ENCODE assay signal across 8 mouse cellular contexts in genomic region chr3:95041625-95042024, GRCm38 (mm10). TPM values are rescaled to one million over a fixed set of nuclear protein-coding genes. Genes with fewer than 3 reads are reported as not detected.
A peak's percentile ranks its signal among the peaks of the same experiment; 100 is the strongest.
DNase-seq lines count a peak whose midpoint lies in the region; ATAC-seq and TF ChIP-seq lines count a peak whose summit lies in the region.

No protein-coding gene starts in this region.

- peak overlapping the region; percentile 77 for H3K9ac ChIP-seq in limb, embryonic 14.5 days (ENCODE audit: low read depth, low read length, severe bottlenecking)
- H3K9ac ChIP-seq in stomach, postnatal 0 days (ENCODE audit: low read length), result peak overlapping the region; percentile 93

- no peak for DNase-seq in spleen, adult 2 months (ENCODE audit: low read depth in 1 of 2, low spot score in 2 of 2)
- DNase-seq in spleen, postnatal 14 days (ENCODE audit: low spot score in 2 of 2), result no peak
- no peak for DNase-seq in limb, embryonic 14.5 days (ENCODE audit: low spot score)
- DNase-seq in stomach, postnatal 0 days (ENCODE audit: low spot score), result no peak
- no peak for DNase-seq in adrenal gland, postnatal 25 days
- no peak for DNase-seq in kidney, postnatal 25 days

- TF ChIP-seq CTCF in spleen, adult 2 months (IDR thresholded peaks at IDR 0.05; ENCODE audit: extremely low read depth, insufficient read depth, insufficient read length, insufficient replicate concordance), result no peak
- TF ChIP-seq CTCF in stomach, postnatal 0 days (IDR thresholded peaks at IDR 0.05; ENCODE audit: low read depth), result no peak

- peak overlapping the region; percentile 68 for H3K4me2 ChIP-seq in limb, embryonic 14.5 days (replicated peaks; ENCODE audit: low read depth, low read length, severe bottlenecking)
- H3K4me2 ChIP-seq in stomach, postnatal 0 days (replicated peaks; ENCODE audit: low read depth), result peak overlapping the region; percentile 59

- no peak overlapping the region for H3K27ac ChIP-seq in spleen, adult 2 months (ENCODE audit: insufficient read depth, low read length)
- no peak overlapping the region for H3K27ac ChIP-seq in limb, embryonic 14.5 days (replicated peaks; ENCODE audit: low read depth, low read length)
- no peak overlapping the region for H3K27ac ChIP-seq in stomach, postnatal 0 days (replicated peaks)

- WGBS in spleen, adult 2 months, result 23% methylated on average over 3 of the region's 3 CpGs
- WGBS in limb, embryonic 14.5 days, result 7% methylated on average over 3 of the region's 3 CpGs
- WGBS in stomach, postnatal 0 days, result 12% methylated on average over 3 of the region's 3 CpGs

- peaks cover 51% of the 10 kb centered on the region for H3K4me1 ChIP-seq in erythroblast, embryonic 14.5 days (ENCODE audit: control insufficient read depth)
- H3K4me1 ChIP-seq in spleen, adult 2 months (ENCODE audit: control insufficient read depth, insufficient read depth, insufficient read length), result peaks cover 4% of the 10 kb centered on the region; the same call in 1 of the 2 replicates
- peaks cover 6% of the 10 kb centered on the region; the same call in 1 of the 2 replicates for H3K4me1 ChIP-seq in limb, embryonic 14.5 days (ENCODE audit: control insufficient read depth, insufficient read depth, low read length)
- H3K4me1 ChIP-seq in stomach, postnatal 0 days (replicated peaks; ENCODE audit: control insufficient read depth, insufficient read depth), result 0 out of 2 replicates have a peak, but pooled peaks cover 3% of the 10 kb centered on the region

- ATAC-seq in erythroblast, adult 5-6 weeks (replicated peaks; ENCODE audit: low FRiP score, poor library complexity, severe bottlenecking), result no peak
- no peak for ATAC-seq in limb, embryonic 14.5 days (ENCODE audit: low FRiP score, low read depth)
- ATAC-seq in stomach, postnatal 0 days (ENCODE audit: low FRiP score, low TSS enrichment), result no peak

- H3K4me3 ChIP-seq in erythroblast, embryonic 14.5 days (replicated peaks), result peak overlapping the region; percentile 81
- H3K4me3 ChIP-seq in spleen, adult 2 months (ENCODE audit: extremely low read depth, insufficient read depth, insufficient read length), result peak overlapping the region; percentile 75
- peak overlapping the region; percentile 75 for H3K4me3 ChIP-seq in limb, embryonic 14.5 days (replicated peaks; ENCODE audit: low read length)
- peak overlapping the region; percentile 83 for H3K4me3 ChIP-seq in stomach, postnatal 0 days (ENCODE audit: low read depth, low read length)

- H3K36me3 ChIP-seq in erythroblast, embryonic 14.5 days (ENCODE audit: control insufficient read depth), result peaks cover 39% of the 10 kb centered on the region
- H3K36me3 ChIP-seq in spleen, adult 2 months (ENCODE audit: control insufficient read depth, insufficient read depth, low read length), result peaks cover 3% of the 10 kb centered on the region; the same call in 1 of the 2 replicates
- peaks cover 10% of the 10 kb centered on the region for H3K36me3 ChIP-seq in limb, embryonic 14.5 days (ENCODE audit: control insufficient read depth, insufficient read depth, low read length)
- no peaks in the 10 kb centered on the region for H3K36me3 ChIP-seq in stomach, postnatal 0 days (ENCODE audit: control insufficient read depth, insufficient read depth, low read length)

- H3K27me3 ChIP-seq in erythroblast, embryonic 14.5 days (ENCODE audit: control insufficient read depth), result no peaks in the 10 kb centered on the region
- no peaks in the 10 kb centered on the region for H3K27me3 ChIP-seq in spleen, adult 2 months (ENCODE audit: control insufficient read depth, insufficient read depth, low read length)
- no peaks in the 10 kb centered on the region for H3K27me3 ChIP-seq in limb, embryonic 14.5 days (ENCODE audit: control insufficient read depth, insufficient read depth, low read length)
- no peaks in the 10 kb centered on the region for H3K27me3 ChIP-seq in stomach, postnatal 0 days (ENCODE audit: control insufficient read depth, insufficient read depth, low read length)

- H3K9me3 ChIP-seq in erythroblast, embryonic 14.5 days (ENCODE audit: control insufficient read depth, low read length), result no peaks in the 10 kb centered on the region
- no peaks in the 10 kb centered on the region for H3K9me3 ChIP-seq in limb, embryonic 14.5 days (ENCODE audit: control insufficient read depth, low read length)
- H3K9me3 ChIP-seq in stomach, postnatal 0 days (ENCODE audit: control insufficient read depth, low read length), result no peaks in the 10 kb centered on the region

- no peak for TF ChIP-seq POLR2A in spleen, adult 2 months (IDR thresholded peaks at IDR 0.05; ENCODE audit: low read depth, low read length)
- TF ChIP-seq POLR2A in limb, embryonic 14.5 days (IDR thresholded peaks at IDR 0.05; ENCODE audit: borderline replicate concordance, extremely low read depth, insufficient read depth, insufficient read length), result no peak

- TF ChIP-seq EP300 in stomach, postnatal 0 days (optimal IDR thresholded peaks at IDR 0.05), result no peak

RNA-seq across cellular contexts. Expression of gene Psmd4, which starts 0.8 kb away (rescaled TPM):
- 17.0 and 20.7 TPM in 2 replicates for polyA plus RNA-seq in erythroblast, embryonic 14.5 days (2012)
- 76.9 and 89.3 TPM in 2 replicates for total RNA-seq in erythroblast, adult 5-6 weeks (2015; ENCODE audit: low replicate concordance)
- 102 and 150 TPM in 2 replicates for total RNA-seq in erythroblast, adult 5-6 weeks (2017; ENCODE audit: low replicate concordance)
- polyA plus RNA-seq in spleen, adult 2 months (2012; rRNA removed), result 90.5 and 108 TPM in 2 replicates
- 249 and 282 TPM in 2 replicates for polyA plus RNA-seq in limb, embryonic 14.5 days (2012; rRNA removed)
- 258 and 280 TPM in 2 replicates for polyA plus RNA-seq in limb, embryonic 14.5 days (2014; fragmentation: Nextera tagmentation; extraction: Ambion mirVana)
- polyA plus RNA-seq in stomach, postnatal 0 days (2015; fragmentation: Nextera tagmentation; extraction: Ambion mirVana), result 171 and 175 TPM in 2 replicates
- total RNA-seq in adrenal gland, postnatal 25 days (2021), result 261 and 282 TPM in 2 replicates

RNA-seq across cellular contexts. Expression of gene Zfp687, which starts 26.4 kb away (rescaled TPM):
- polyA plus RNA-seq in erythroblast, embryonic 14.5 days (2012), result 0.61 and 0.79 TPM in 2 replicates
- total RNA-seq in erythroblast, adult 5-6 weeks (2015; ENCODE audit: low replicate concordance), result 5.9 and 6.5 TPM in 2 replicates
- total RNA-seq in erythroblast, adult 5-6 weeks (2017; ENCODE audit: low replicate concordance), result 4.3 and 6.4 TPM in 2 replicates
- 18.5 and 21.0 TPM in 2 replicates for polyA plus RNA-seq in spleen, adult 2 months (2012; rRNA removed)
- 26.8 and 28.8 TPM in 2 replicates for polyA plus RNA-seq in limb, embryonic 14.5 days (2012; rRNA removed)
- polyA plus RNA-seq in limb, embryonic 14.5 days (2014; fragmentation: Nextera tagmentation; extraction: Ambion mirVana), result 18.8 and 23.2 TPM in 2 replicates
- 8.2 and 10.0 TPM in 2 replicates for polyA plus RNA-seq in stomach, postnatal 0 days (2015; fragmentation: Nextera tagmentation; extraction: Ambion mirVana)
- total RNA-seq in adrenal gland, postnatal 25 days (2021), result 25.6 and 44.9 TPM in 2 replicates
